Mouse (Mus musculus): ENCODE data around the gene Mfsd4b3. TPM values are rescaled to one million over a fixed set of nuclear protein-coding genes. Genes with fewer than 3 reads are reported as not detected.
"Not testable (repeated sequence)": the region's sequence is repeated elsewhere in the genome, so short reads cannot be mapped to it uniquely, and the experiment has no call there.

The Mfsd4b3 gene
- 1.1 and 2.0 TPM in 2 replicates for total RNA-seq (2017)

- ATAC-seq (ENCODE audit: extremely low read depth, insufficient number of reproducible peaks, low FRiP score, poor library complexity, severe bottlenecking), result peak; percentile 98
Measured at GRCm38 (mm10) chr10:39959761-39960440, at the start of gene Mfsd4b3. Gene Mfsd4b3 (minus strand): TSS chr10:39960153.

- no peak for ATAC-seq (ENCODE audit: extremely low read depth, insufficient number of reproducible peaks, low FRiP score, poor library complexity, severe bottlenecking)
Measured at GRCm38 (mm10) chr10:40009591-40009990, 49.6 kb upstream of the Mfsd4b3 start.

- ATAC-seq (ENCODE audit: extremely low read depth, insufficient number of reproducible peaks, low FRiP score, poor library complexity, severe bottlenecking), result not testable (repeated sequence)
Measured at GRCm38 (mm10) chr10:40008847-40009246, 48.9 kb upstream of the Mfsd4b3 start.

GRCm38 (mm10) chr10:40007953-40008352 lies 48.0 kb upstream of the Mfsd4b3 start:
- ATAC-seq (ENCODE audit: extremely low read depth, insufficient number of reproducible peaks, low FRiP score, poor library complexity, severe bottlenecking), result no peak

- no peak for ATAC-seq (ENCODE audit: extremely low read depth, insufficient number of reproducible peaks, low FRiP score, poor library complexity, severe bottlenecking)
Measured at GRCm38 (mm10) chr10:40006963-40007362, 47.0 kb upstream of the Mfsd4b3 start.

- ATAC-seq (ENCODE audit: extremely low read depth, insufficient number of reproducible peaks, low FRiP score, poor library complexity, severe bottlenecking), result no peak
Measured at GRCm38 (mm10) chr10:40000746-40001145, 40.8 kb upstream of the Mfsd4b3 start.

- ATAC-seq (ENCODE audit: extremely low read depth, insufficient number of reproducible peaks, low FRiP score, poor library complexity, severe bottlenecking), result no peak
Measured at GRCm38 (mm10) chr10:39991155-39991554, 31.2 kb upstream of the Mfsd4b3 start.

- ATAC-seq (ENCODE audit: extremely low read depth, insufficient number of reproducible peaks, low FRiP score, poor library complexity, severe bottlenecking), result no peak
Measured at GRCm38 (mm10) chr10:39986466-39986865, 26.5 kb upstream of the Mfsd4b3 start, which contains the start of gene Mfsd4b5. Gene Mfsd4b5 (minus strand): TSS chr10:39986646.

- no peak for ATAC-seq (ENCODE audit: extremely low read depth, insufficient number of reproducible peaks, low FRiP score, poor library complexity, severe bottlenecking)
Measured at GRCm38 (mm10) chr10:39982604-39983003, 22.7 kb upstream of the Mfsd4b3 start.

GRCm38 (mm10) chr10:39978231-39978630 lies 18.3 kb upstream of the Mfsd4b3 start:
- ATAC-seq (ENCODE audit: extremely low read depth, insufficient number of reproducible peaks, low FRiP score, poor library complexity, severe bottlenecking), result no peak

GRCm38 (mm10) chr10:39977346-39977745 lies 17.4 kb upstream of the Mfsd4b3 start:
- ATAC-seq (ENCODE audit: extremely low read depth, insufficient number of reproducible peaks, low FRiP score, poor library complexity, severe bottlenecking), result no peak

- no peak for ATAC-seq (ENCODE audit: extremely low read depth, insufficient number of reproducible peaks, low FRiP score, poor library complexity, severe bottlenecking)
Measured at GRCm38 (mm10) chr10:39975771-39976170, 15.8 kb upstream of the Mfsd4b3 start.

GRCm38 (mm10) chr10:39974982-39975381 lies 15.0 kb upstream of the Mfsd4b3 start:
- ATAC-seq (ENCODE audit: extremely low read depth, insufficient number of reproducible peaks, low FRiP score, poor library complexity, severe bottlenecking), result no peak

GRCm38 (mm10) chr10:39967512-39967911 lies 7.6 kb upstream of the Mfsd4b3 start:
- no peak for ATAC-seq (ENCODE audit: extremely low read depth, insufficient number of reproducible peaks, low FRiP score, poor library complexity, severe bottlenecking)

- no peak for ATAC-seq (ENCODE audit: extremely low read depth, insufficient number of reproducible peaks, low FRiP score, poor library complexity, severe bottlenecking)
Measured at GRCm38 (mm10) chr10:39961906-39962305, 2.0 kb upstream of the Mfsd4b3 start.

GRCm38 (mm10) chr10:39960441-39960822 lies 479 bp upstream of the Mfsd4b3 start:
- ATAC-seq (ENCODE audit: extremely low read depth, insufficient number of reproducible peaks, low FRiP score, poor library complexity, severe bottlenecking), result no peak

- ATAC-seq (ENCODE audit: extremely low read depth, insufficient number of reproducible peaks, low FRiP score, poor library complexity, severe bottlenecking), result no peak
Measured at GRCm38 (mm10) chr10:39958266-39958665, 1.7 kb downstream of the Mfsd4b3 start.

GRCm38 (mm10) chr10:39956340-39956878 lies 3.5 kb downstream of the Mfsd4b3 start:
- no peak for ATAC-seq (ENCODE audit: extremely low read depth, insufficient number of reproducible peaks, low FRiP score, poor library complexity, severe bottlenecking)

- no peak for ATAC-seq (ENCODE audit: extremely low read depth, insufficient number of reproducible peaks, low FRiP score, poor library complexity, severe bottlenecking)
Measured at GRCm38 (mm10) chr10:39955163-39955562, 4.8 kb downstream of the Mfsd4b3 start.

GRCm38 (mm10) chr10:39949377-39949954 lies 10.5 kb downstream of the Mfsd4b3 start:
- ATAC-seq (ENCODE audit: extremely low read depth, insufficient number of reproducible peaks, low FRiP score, poor library complexity, severe bottlenecking), result no peak

Data from neutrophil, adult 5-6 weeks (primary cell).